Mouse (Mus musculus) heart, adult 11 months (tissue): ENCODE data around the gene Capn11.
A peak's percentile ranks its signal among the peaks of the same experiment; 100 is the strongest.

ENCODE experiments used
- DNase-seq: peaks from one replicate; pipeline ENCODE4 v3.0.0; 2022

The Capn11 gene

DNA sequence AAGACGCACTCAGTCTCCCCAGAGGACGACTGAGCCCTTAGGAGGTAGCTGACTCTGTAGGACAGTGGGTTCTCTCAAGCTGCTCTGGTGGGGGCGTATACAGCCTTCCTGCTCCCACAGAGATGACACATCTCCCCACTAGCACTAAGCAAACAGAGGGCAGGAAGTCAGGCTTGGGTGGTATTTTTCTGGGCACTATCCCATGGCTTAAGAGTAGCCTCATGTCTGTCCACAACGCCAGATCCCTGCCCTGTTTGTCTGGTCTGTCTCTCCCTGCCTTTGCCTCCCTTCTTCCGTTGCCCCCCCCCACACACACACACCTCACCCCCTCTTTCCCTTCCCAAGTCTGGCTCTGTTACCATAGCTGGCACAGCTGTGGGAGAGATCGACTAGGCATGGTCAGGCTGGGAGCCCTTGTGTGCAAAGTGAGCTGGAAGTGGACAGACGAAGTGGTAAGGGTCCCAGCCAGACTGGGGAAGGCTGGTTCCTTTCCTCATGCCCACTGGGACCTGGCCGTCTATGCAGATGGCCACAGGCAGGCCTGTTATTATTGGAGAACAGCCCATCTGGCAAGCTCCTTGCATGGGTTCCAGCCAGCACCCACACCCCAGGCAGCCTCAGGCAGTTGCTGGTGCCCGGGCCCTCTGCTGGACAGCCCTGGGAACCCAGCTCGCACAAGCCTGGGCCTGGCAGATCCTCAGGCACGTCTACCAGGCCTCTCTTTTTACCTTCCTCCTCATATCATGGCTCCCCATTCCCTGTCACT lies 62.3 kb downstream of the Capn11 start:
- DNase-seq = peak; percentile 98

DNA sequence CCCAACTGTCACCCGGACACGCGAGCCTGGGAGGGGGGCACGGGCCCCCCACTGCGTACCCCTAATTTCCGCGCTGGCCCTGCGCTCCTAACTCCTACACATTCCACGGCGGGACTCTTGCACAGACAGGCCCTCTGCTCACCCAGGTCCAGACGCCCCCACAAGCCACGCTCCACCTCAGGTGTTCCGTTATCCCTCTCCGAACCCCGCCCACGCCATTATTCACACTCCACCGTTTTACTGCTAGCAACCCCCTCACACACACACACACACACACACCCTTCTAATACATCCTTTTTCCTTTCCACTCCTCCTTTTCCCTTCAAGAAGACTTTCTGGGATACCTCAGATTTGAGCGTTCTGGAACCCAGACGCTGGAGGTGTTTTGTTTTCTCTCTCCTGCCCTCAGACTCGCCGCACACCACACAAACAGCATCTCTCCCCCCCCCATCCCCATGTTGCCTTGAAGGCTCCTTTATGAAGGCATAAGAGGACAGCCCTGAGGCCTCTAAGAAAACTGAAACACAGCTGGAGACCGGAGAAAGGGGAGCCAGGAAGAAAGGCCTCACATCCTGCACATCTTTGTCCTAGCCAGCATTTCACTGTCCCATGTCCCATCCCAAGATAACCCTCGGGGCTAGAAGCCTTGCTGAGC lies 63.3 kb downstream of the Capn11 start:
- peak; percentile 85 for DNase-seq

DNA sequence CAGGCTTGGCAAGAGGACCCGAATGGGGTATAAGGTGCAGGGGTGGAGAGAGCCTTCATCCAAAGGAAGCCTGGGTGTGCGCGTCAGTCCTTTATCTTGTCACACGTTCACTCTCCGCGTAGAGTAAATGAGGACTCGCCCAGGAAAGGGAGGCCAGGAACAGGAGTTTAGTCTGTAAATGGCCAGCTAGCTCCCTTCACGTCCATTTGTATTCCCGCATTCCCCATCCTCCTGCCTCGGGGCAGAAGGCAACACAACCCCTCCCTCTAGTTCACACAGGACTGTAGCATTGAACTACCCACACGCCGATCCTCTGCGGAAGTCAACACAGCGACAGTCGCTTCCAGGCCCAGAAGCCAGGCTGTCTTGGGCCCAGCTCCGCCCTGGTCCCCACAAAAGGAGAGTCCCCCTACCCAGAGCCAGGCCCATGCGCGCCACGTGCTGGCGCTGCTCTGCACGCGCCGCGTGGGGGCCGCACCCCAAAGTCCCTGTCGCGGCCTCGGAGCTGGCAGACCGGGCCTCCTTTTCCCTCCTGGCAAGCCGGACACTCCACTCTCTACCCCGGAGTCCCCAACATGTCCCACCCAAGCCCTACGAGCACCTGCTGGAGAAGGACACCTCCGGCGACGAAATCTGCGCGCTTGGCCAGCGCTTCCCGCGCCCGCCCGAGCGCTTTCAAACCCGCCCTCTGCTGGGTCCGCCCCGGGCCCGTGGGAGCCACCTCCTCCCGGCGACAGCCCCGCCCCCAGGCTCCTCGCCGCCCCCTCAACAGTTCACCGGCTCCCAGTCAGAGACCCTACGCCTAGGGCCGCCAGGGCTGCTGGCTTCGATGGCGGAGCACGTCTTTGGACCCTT lies 64.0 kb downstream of the Capn11 start:
- peak; percentile 99 for DNase-seq

- peak; percentile 81 for DNase-seq
Observed at GRCm38 (mm10) chr17:45594195-45594594, 64.9 kb downstream of the Capn11 start.

- DNase-seq = peak; percentile 96
Observed at GRCm38 (mm10) chr17:45593479-45593878, 65.6 kb downstream of the Capn11 start.

DNA sequence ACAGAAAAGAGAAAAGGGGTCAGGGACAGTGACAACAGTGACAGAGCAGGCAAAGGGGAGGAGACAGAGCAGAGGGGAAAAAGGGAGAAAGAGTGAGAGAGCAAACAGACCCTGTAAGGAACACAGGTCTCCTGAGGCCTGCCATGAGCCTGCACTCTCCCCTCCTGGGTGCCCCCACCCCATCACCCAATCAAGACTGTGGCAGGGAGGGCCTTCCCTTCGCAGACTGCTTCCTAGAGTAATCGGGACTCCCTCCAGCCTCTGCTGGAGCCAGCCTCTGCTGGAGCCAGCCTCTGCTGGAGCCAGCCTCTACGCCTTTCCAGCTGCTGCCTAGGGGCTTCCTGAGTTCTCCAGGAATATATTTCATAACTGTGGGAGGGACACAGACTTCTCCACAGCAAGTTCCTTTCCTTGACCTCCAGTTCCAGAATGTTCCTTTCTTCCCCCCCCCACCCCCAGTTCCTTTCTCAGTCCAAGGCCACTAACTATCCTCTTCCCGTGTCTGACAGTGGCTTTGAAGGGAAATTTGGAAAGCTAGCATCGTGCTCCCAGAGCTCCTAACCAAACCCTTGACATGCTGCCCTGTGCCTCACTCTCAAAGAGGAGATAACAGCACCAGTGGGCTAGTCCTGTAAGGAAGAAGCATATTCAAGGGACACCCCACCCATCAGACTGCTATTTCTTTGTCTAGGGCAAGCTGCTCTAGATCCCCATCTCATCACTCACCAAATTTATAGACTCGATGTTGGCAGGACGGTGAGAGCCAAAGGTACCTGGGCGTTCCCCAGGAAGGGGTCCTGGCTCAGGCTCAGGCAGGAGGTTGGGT lies 66.3 kb downstream of the Capn11 start:
- peak; percentile 98 for DNase-seq

DNA sequence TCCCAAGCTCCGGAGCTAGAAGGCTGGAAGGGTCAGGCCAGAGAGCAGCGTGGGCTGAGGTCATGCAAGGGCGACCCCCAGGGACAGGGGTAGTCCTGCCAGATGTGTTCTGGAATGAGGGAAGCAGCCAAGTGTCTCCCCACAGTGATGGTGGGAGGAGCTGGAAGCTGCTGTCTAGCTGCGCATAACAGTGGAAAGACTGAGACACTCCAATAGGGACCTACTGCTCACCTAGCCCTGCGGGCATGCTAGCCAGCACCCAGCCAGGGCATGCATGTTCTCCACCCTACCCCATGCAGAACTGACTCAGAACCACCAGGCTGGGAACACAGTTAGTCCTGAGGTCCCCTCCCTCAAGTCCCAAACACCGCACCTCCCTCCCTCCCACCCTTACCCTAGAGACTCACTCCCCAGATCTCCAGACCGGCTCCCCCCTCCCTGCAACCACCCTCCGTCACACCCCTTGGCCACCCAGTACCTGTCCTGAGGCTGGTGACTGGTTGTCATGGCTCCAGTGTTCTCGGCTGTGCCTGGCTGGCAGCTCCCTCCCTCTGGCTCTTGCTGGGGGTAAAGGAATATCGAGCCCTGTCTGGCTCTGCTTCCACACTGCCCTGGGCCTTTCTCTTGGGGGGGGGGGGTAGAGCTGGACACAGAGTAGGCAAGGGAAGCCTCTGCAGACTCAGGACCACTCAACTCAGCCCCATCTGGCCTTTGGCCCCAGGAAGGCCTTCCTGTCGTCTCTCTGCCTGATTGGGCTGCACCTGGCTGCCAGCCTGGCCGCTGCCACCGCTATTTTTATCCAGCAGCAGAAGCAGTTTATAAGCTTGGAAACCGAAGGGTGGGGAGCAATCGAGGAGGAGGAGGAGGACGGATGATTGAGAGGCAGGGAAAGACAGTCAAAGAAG lies 67.2 kb downstream of the Capn11 start:
- peak; percentile 99 for DNase-seq

DNA sequence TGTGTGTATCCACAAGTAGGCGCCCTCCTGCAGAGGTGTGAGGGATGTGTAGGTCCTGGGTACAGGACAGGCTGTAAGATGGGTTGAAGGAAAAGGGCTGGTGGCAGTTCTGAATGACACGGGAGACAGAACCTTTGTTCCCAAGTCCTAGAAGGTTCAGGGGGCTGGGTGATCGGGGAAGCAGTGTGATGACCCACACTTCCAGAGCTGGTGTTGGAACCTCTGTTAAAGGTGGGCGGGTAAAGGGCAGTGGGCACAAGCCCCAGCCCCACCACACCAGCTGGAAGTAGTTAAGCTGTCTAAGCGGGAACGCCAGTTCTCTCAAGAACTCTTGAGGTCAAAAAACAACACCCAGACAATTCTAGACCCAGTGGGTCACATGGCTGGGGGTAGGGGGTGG lies 68.7 kb downstream of the Capn11 start:
- DNase-seq = peak; percentile 91

DNA sequence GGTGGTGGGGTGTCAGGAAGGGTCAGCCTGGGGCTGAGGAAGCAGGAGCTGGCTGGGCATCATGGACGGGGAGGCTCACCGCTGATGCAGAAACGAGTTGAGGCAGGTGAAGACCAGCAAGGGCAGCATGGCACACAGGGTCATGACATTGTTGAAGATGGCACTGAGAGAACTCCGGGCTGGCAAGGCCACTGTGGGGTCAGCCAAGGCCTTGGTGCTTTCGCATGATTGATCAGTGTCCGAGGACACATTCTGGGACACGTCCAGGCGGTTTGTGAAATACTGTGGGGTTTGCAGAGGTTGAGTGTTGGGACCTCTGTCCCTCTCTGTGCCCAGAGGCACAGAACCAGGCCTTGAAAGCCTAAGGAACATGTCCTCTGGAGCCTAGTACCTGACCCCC lies 69.3 kb downstream of the Capn11 start:
- peak; percentile 87 for DNase-seq

DNA sequence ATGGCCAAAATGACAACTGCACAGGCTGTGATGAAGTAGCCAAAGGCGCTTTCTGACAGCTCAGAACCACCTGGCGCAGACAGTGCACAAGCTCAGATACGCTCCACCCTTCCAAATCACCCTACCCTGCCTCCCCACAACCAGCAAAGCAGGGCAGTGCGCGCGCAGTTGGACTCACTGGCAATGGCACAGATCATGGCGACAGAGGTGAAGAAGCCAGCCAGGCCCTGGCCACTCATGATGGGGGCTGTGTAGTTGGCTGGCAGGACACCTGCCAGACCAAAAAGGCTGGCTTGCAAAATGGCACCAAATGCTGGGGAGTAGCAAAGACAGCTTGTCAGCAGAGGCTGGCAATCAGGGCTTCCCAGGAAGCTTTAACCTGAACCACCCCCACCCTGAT lies 69.9 kb downstream of the Capn11 start:
- DNase-seq = peak; percentile 89

- DNase-seq = peak; percentile 90
Observed at GRCm38 (mm10) chr17:45588370-45588769, 70.8 kb downstream of the Capn11 start.

- DNase-seq = no peak
Observed at GRCm38 (mm10) chr17:45586449-45586837, 72.7 kb downstream of the Capn11 start.

DNA sequence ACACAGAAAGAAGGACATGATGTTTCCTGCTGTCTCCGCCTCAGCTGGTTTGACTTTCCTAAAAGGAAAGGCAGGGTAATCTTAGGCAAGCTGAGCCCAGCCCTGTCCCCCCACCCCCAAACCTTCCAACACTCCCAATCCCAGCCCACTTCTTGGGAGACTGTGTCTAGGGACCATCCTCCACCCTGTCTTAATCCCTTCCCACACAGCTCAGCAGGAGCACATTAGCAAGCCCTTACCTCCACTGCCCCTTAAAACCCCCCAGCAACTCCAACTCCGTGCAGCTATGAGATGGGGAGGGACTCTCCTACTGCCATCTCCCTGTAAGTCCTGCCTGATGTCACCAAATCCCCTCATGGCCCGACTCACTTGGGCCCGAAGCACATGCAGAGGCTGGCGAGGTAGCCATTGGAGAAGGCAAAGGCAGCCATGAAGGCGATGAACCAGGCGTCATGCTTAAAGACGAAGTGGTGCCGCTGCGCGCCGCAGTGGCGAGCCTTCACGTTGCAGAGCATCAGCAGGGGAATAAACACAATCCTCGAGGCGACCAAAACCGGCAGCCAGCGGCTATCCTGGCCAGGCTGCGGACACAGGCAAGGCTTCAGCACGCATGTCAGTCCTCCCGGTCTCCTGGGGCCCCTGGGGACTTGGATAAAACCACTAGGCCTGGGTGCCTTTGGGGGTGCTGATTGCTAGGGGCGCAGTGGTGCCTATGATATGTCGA lies 73.2 kb downstream of the Capn11 start:
- DNase-seq = peak; percentile 93

- peak; percentile 99 for DNase-seq
Observed at GRCm38 (mm10) chr17:45584939-45585678, 74.0 kb downstream of the Capn11 start.

- peak; percentile 100 for DNase-seq
Observed at GRCm38 (mm10) chr17:45584096-45584896, 74.8 kb downstream of the Capn11 start.

DNA sequence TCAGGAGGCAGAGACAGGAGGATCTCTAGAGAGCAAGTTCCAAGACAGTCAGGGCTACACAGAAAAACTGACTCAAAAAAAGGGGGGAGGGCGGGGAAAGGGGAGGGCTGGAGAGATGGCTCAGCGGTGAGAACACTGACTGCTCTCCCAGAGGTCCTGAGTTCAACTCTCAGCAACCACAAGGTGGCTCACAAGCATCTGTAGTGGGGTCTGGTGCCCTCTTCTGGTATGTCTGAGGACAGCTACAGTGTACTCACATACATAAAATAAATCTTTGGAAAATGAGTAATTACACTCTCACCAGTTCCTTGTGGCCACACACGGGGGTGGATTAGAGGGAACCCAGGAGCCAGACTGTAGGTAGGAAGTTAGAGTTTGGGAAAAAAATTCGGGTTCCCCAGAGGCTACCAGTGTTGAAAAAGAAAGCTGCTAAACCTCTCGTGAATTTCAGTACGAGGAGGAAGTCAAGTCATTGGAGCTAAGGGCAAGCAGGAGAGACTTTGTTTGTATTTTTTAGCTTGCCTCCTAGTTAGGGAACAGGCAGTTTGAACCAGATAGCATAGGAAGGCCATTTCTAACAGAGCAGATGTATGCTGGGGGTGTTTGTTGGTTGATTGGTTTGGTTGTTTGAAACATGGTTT lies 76.3 kb downstream of the Capn11 start:
- peak; percentile 86 for DNase-seq

GRCm38 (mm10) chr17:45582188-45582587 lies 76.9 kb downstream of the Capn11 start:
- DNase-seq = no peak

GRCm38 (mm10) chr17:45581567-45581983 lies 77.5 kb downstream of the Capn11 start:
- DNase-seq = peak; percentile 96
